Mouse (Mus musculus) hindbrain, postnatal 0 days (tissue): ENCODE measurements around the gene Sez6l2. TPM values are rescaled to one million over a fixed set of nuclear protein-coding genes. Genes with fewer than 3 reads are reported as not detected.

Source experiments
- ATAC-seq: fragments of 200-750 bp; cut with Nextera tagmentation; 2 replicates; pipeline ENCODE4 v1.8.0; 2017; ENCODE audit warnings: mild to moderate bottlenecking, moderate TSS enrichment, moderate library complexity
- DNase-seq: peaks from one replicate; pipeline ENCODE4 v3.0.0-alpha.2; 2015; ENCODE audit warnings: low spot score
- H3K27ac ChIP-seq: fragments of 300-500 bp; sonication (generic); 2 replicates; pipeline ENCODE4 v1.5.1; 2014; ENCODE audit warnings: mild to moderate bottlenecking
- H3K27me3 ChIP-seq: fragments of 300-500 bp; sonication (generic); 2 replicates; pipeline ENCODE4 v1.6.1; 2014; ENCODE audit warnings: low read length, mixed read lengths; ENCODE audit not compliant: insufficient read depth
- H3K36me3 ChIP-seq: fragments of 300-500 bp; sonication (generic); 2 replicates; pipeline ENCODE4 v1.6.1; 2014; ENCODE audit warnings: low read length, mixed read lengths; ENCODE audit not compliant: insufficient read depth
- H3K4me1 ChIP-seq: fragments of 300-500 bp; sonication (generic); 2 replicates; pipeline ENCODE4 v1.6.1; 2014; ENCODE audit warnings: antibody characterized with exemption, low read length, mixed read lengths; ENCODE audit not compliant: insufficient read depth
- H3K4me2 ChIP-seq: fragments of 300-500 bp; sonication (generic); 2 replicates; pipeline ENCODE4 v1.6.1; 2014; ENCODE audit warnings: low read depth, mild to moderate bottlenecking, low read length, moderate library complexity, mixed read lengths
- H3K4me3 ChIP-seq: fragments of 300-500 bp; sonication (generic); 2 replicates; pipeline ENCODE4 v1.5.1; 2014; ENCODE audit warnings: low read length
- H3K9ac ChIP-seq: fragments of 300-500 bp; sonication (generic); replicated peaks from 2 replicates; pipeline ENCODE4 v1.6.1; 2014; ENCODE audit warnings: mild to moderate bottlenecking, low read length, moderate library complexity, mixed read lengths
- H3K9me3 ChIP-seq: fragments of 300-500 bp; sonication (generic); 2 replicates; pipeline ENCODE4 v1.6.1; 2016; ENCODE audit warnings: low read length, mixed read lengths
- CTCF ChIP-seq: IDR thresholded peaks from 2 replicates; pipeline ENCODE4 v1.5.1; 2016; ENCODE audit warnings: antibody characterized with exemption, control low read depth, low read depth
- WGBS: fragments of 180-500 bp; shearing (Covaris S2); extraction: QIAGEN DNeasy Blood & Tissue Kit; methylation state at CpG from one replicate; pipeline ENCODE4 v1.1.7; 2014; 5-methylcytosine and 5-hydroxymethylcytosine counted together
- polyA plus RNA-seq: library from polyadenylated mRNA; unstranded; fragments of >200 nt; fragmentation: Nextera tagmentation; extraction: Ambion mirVana; gene quantifications from 2 replicates; pipeline ENCODE4 v1.2.1, GENCODE M21; 2015
- total RNA-seq: library from RNA; depleted of rRNA; stranded (reverse); fragments of >200 nt; gene quantifications from 2 replicates; pipeline ENCODE4 v1.2.3, GENCODE M21; 2014; rRNA removed

Gene Sez6l2
- total and polyA plus RNA-seq, 2 experiments from 2014 or later, result 66.5 to 253 TPM

- peak overlapping the region; percentile 59 for H3K4me3 ChIP-seq
- H3K27ac ChIP-seq, result peak overlapping the region; percentile 86; the same call in 1 of the 2 replicates
- peaks cover 56% of the 10 kb centered on the region for H3K4me1 ChIP-seq
- no peaks in the 10 kb centered on the region for H3K27me3 ChIP-seq
- H3K9ac ChIP-seq, result peak overlapping the region; percentile 81
- no peak for TF ChIP-seq CTCF
- H3K9me3 ChIP-seq, result no peaks in the 10 kb centered on the region
- ATAC-seq, result no peak
- peaks cover 25% of the 10 kb centered on the region for H3K36me3 ChIP-seq
- 45% methylated on average over 3 of the region's 3 CpGs for WGBS
- peak; percentile 4 for DNase-seq
- H3K4me2 ChIP-seq, result peak overlapping the region; percentile 85
Observed at GRCm38 (mm10) chr7:127020031-127020430, 69.7 kb downstream of the Sez6l2 start.

Other genes starting within 250 kb of the Sez6l2 start
- gene Coro1a, start 242.8 kb upstream of the Sez6l2 start, total RNA-seq, result 113 and 150 TPM in 2 replicates
- 88.1 and 93.7 TPM in 2 replicates for gene Coro1a, start 242.8 kb upstream of the Sez6l2 start, polyA plus RNA-seq
- gene Mapk3, start 191.0 kb upstream of the Sez6l2 start, total RNA-seq, result 109 and 132 TPM in 2 replicates
- 99.9 and 107 TPM in 2 replicates for gene Mapk3, start 191.0 kb upstream of the Sez6l2 start, polyA plus RNA-seq
- 0.43 and 3.4 TPM in 2 replicates for gene Gdpd3, start 184.2 kb upstream of the Sez6l2 start, total RNA-seq
- gene Gdpd3, start 184.2 kb upstream of the Sez6l2 start, polyA plus RNA-seq, result 0.92 and 0.99 TPM in 2 replicates
- gene Ypel3, start 173.6 kb upstream of the Sez6l2 start, total RNA-seq, result 163 and 240 TPM in 2 replicates
- gene Ypel3, start 173.6 kb upstream of the Sez6l2 start, polyA plus RNA-seq, result 239 and 242 TPM in 2 replicates
- gene Tbx6, start 169.1 kb upstream of the Sez6l2 start, total RNA-seq, result 0.16 and 2.1 TPM in 2 replicates
- 0.26 and 0.29 TPM in 2 replicates for gene Tbx6, start 169.1 kb upstream of the Sez6l2 start, polyA plus RNA-seq
- 126 and 199 TPM in 2 replicates for gene Ppp4c, start 158.1 kb upstream of the Sez6l2 start, total RNA-seq
- 142 and 143 TPM in 2 replicates for gene Ppp4c, start 158.1 kb upstream of the Sez6l2 start, polyA plus RNA-seq
- gene Fam57b, start 152.9 kb upstream of the Sez6l2 start, total RNA-seq, result 40.1 and 44.8 TPM in 2 replicates
- gene Fam57b, start 152.9 kb upstream of the Sez6l2 start, polyA plus RNA-seq, result 40.7 and 44.3 TPM in 2 replicates
- not detected in 2 replicates for gene 4930451I11Rik, start 118.9 kb upstream of the Sez6l2 start, total RNA-seq
- gene 4930451I11Rik, start 118.9 kb upstream of the Sez6l2 start, polyA plus RNA-seq, result 0.54 TPM in 1 of 2 replicates, not detected in the other
- 40.5 and 57.3 TPM in 2 replicates for gene Doc2a, start 103.1 kb upstream of the Sez6l2 start, total RNA-seq
- 31.3 and 37.6 TPM in 2 replicates for gene Doc2a, start 103.1 kb upstream of the Sez6l2 start, polyA plus RNA-seq
- 4.3 and 9.4 TPM in 2 replicates for gene Hirip3, start 88.6 kb upstream of the Sez6l2 start, total RNA-seq
- 20.6 and 21.1 TPM in 2 replicates for gene Hirip3, start 88.6 kb upstream of the Sez6l2 start, polyA plus RNA-seq
- gene Ino80e, start 88.2 kb upstream of the Sez6l2 start, total RNA-seq, result 61.0 and 66.9 TPM in 2 replicates
- gene Ino80e, start 88.2 kb upstream of the Sez6l2 start, polyA plus RNA-seq, result 85.2 and 85.5 TPM in 2 replicates
- gene Taok2, start 65.9 kb upstream of the Sez6l2 start, total RNA-seq, result 140 and 143 TPM in 2 replicates
- 41.0 and 43.7 TPM in 2 replicates for gene Taok2, start 65.9 kb upstream of the Sez6l2 start, polyA plus RNA-seq
- gene Tmem219, start 27.6 kb upstream of the Sez6l2 start, total RNA-seq, result 45.9 and 47.0 TPM in 2 replicates
- gene Tmem219, start 27.6 kb upstream of the Sez6l2 start, polyA plus RNA-seq, result 35.1 and 39.1 TPM in 2 replicates
- gene Kctd13, start 21.7 kb upstream of the Sez6l2 start, total RNA-seq, result 113 and 128 TPM in 2 replicates
- 124 and 129 TPM in 2 replicates for gene Kctd13, start 21.7 kb upstream of the Sez6l2 start, polyA plus RNA-seq
- 35.7 and 58.1 TPM in 2 replicates for gene Asphd1, start 981 bp upstream of the Sez6l2 start, total RNA-seq
- 15.9 and 16.0 TPM in 2 replicates for gene Asphd1, start 981 bp upstream of the Sez6l2 start, polyA plus RNA-seq
- gene Cdipt, start 25.4 kb downstream of the Sez6l2 start, total RNA-seq, result 203 and 240 TPM in 2 replicates
- gene Cdipt, start 25.4 kb downstream of the Sez6l2 start, polyA plus RNA-seq, result 146 and 150 TPM in 2 replicates
- 0.31 TPM in 1 of 2 replicates, not detected in the other for gene Cdiptos, start 25.5 kb downstream of the Sez6l2 start, total RNA-seq
- 0.95 and 1.4 TPM in 2 replicates for gene Cdiptos, start 25.5 kb downstream of the Sez6l2 start, polyA plus RNA-seq
- 6.5 and 6.9 TPM in 2 replicates for gene Mvp, start 64.1 kb downstream of the Sez6l2 start, total RNA-seq
- gene Mvp, start 64.1 kb downstream of the Sez6l2 start, polyA plus RNA-seq, result 5.5 and 5.8 TPM in 2 replicates
- 1.2 TPM in 1 of 2 replicates, not detected in the other for gene Pagr1b, start 65.9 kb downstream of the Sez6l2 start, total RNA-seq
- gene Pagr1b, start 65.9 kb downstream of the Sez6l2 start, polyA plus RNA-seq, result 0.49 and 1.5 TPM in 2 replicates
- gene Pagr1a, start 66.8 kb downstream of the Sez6l2 start, total RNA-seq, result 11.1 and 30.3 TPM in 2 replicates
- gene Pagr1a, start 66.8 kb downstream of the Sez6l2 start, polyA plus RNA-seq, result 31.2 and 48.6 TPM in 2 replicates
- gene Gm42742, start 70.5 kb downstream of the Sez6l2 start, total RNA-seq, result 7.1 and 40.2 TPM in 2 replicates
- 47.7 and 60.2 TPM in 2 replicates for gene Gm42742, start 70.5 kb downstream of the Sez6l2 start, polyA plus RNA-seq
- 138 and 144 TPM in 2 replicates for gene Prrt2, start 70.6 kb downstream of the Sez6l2 start, total RNA-seq
- 79.0 and 99.9 TPM in 2 replicates for gene Prrt2, start 70.6 kb downstream of the Sez6l2 start, polyA plus RNA-seq
- 222 and 237 TPM in 2 replicates for gene Maz, start 76.5 kb downstream of the Sez6l2 start, total RNA-seq
- gene Maz, start 76.5 kb downstream of the Sez6l2 start, polyA plus RNA-seq, result 69.3 and 70.5 TPM in 2 replicates
- gene Kif22, start 91.9 kb downstream of the Sez6l2 start, total RNA-seq, result 8.1 and 9.1 TPM in 2 replicates
- gene Kif22, start 91.9 kb downstream of the Sez6l2 start, polyA plus RNA-seq, result 24.5 and 29.3 TPM in 2 replicates
- not detected in 2 replicates for gene Zg16, start 136.8 kb downstream of the Sez6l2 start, total RNA-seq
- gene Zg16, start 136.8 kb downstream of the Sez6l2 start, polyA plus RNA-seq, result not detected in 2 replicates
- 0.68 and 2.3 TPM in 2 replicates for gene AI467606, start 140.8 kb downstream of the Sez6l2 start, total RNA-seq
- gene AI467606, start 140.8 kb downstream of the Sez6l2 start, polyA plus RNA-seq, result 1.0 and 1.1 TPM in 2 replicates
- 1.0 and 2.0 TPM in 2 replicates for gene Qprt, start 171.7 kb downstream of the Sez6l2 start, total RNA-seq
- 1.7 and 1.8 TPM in 2 replicates for gene Qprt, start 171.7 kb downstream of the Sez6l2 start, polyA plus RNA-seq
- gene Spn, start 187.3 kb downstream of the Sez6l2 start, total RNA-seq, result 0.11 and 0.21 TPM in 2 replicates
- gene Spn, start 187.3 kb downstream of the Sez6l2 start, polyA plus RNA-seq, result 0.05 and 0.09 TPM in 2 replicates
- gene Cd2bp2, start 245.5 kb downstream of the Sez6l2 start, total RNA-seq, result 59.7 and 75.0 TPM in 2 replicates
- 57.0 and 62.3 TPM in 2 replicates for gene Cd2bp2, start 245.5 kb downstream of the Sez6l2 start, polyA plus RNA-seq